Mouse (Mus musculus) urinary bladder, postnatal 10 days (tissue): ENCODE data around the gene Ctxn1.
"Not testable (repeated sequence)": the region's sequence is repeated elsewhere in the genome, so short reads cannot be mapped to it uniquely, and the experiment has no call there.

Experiments used
- DNase-seq: peaks from one replicate; pipeline ENCODE4 v3.0.0; 2022; ENCODE audit warnings: low spot score

Ctxn1 gene

DNA sequence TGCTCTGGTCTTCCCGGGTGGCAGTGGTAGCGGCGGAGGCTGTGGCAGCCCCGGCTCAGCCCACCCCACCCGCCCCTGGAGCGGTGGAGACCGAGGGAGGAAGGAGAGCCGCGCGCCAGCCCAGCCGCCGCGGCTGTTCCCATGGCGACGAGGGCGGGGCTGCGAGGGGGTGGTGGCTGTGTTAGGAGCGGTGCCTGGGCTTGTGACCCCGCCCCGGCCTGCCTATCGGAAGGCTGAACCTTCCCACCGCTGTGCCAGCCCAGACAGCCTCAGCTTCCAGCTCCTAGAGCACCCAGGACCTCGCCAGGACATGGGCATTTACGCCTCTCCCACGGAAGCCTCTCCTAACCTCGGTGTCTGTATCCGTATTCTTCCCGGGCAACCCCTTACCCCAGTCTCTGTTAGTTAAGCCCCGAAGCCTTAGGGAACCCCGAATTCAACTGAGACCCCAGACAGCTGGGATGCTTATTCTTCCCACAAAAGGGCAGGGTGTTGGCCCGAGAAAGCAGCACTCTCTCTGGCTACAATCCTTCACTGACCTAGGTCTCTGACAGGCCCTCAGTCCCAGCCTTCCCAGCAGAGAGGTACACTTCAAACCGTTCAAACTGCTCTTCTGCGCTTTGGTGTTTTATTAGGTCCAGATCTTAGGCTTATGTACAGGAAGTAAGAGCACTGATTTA lies at the start of gene Ctxn1:
Ctxn1 (minus strand) TSS at position 150 of the 680 bp plus-strand sequence.
- peak; percentile 91 for DNase-seq

DNA sequence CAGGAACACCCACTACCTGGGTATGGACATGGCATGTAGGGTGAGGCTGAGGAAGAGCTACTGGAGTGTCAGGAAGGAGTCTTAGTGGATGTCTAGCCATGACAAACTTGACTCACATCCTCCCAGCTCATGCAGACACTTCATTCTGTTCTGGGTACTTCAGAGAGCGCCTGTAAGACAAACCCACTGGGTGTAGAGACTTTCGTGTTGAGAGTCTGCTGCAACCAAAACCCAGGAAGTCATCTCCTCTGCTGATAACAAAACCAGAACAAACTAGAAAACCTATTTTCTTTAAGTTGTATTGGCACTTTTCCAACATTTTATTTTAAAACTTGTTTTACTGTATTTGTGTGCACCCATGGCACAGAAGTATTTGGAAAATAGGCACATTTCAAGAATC lies 46.8 kb upstream of the Ctxn1 start:
- DNase-seq, result no peak

DNA sequence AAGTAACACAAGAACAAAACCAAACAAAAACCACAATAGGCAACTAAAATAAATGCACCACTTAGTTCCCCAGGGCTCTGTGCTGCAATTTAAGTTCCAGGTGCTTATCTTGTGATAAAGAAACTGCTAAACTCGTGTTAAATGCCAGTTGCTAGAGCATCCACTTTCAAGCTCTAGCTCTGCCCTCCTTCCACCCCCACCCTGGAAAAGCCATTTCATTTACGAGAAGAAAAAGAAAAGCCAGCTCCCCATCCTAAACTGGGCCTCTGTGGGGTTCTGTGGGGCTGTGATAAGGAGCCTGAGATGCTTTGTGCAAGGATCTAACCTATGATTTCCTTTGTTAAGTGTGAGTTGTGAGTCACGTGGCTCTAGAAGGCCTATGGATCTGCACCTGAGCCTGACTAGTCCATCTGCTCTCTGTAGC lies 45.1 kb upstream of the Ctxn1 start:
- no peak for DNase-seq

DNA sequence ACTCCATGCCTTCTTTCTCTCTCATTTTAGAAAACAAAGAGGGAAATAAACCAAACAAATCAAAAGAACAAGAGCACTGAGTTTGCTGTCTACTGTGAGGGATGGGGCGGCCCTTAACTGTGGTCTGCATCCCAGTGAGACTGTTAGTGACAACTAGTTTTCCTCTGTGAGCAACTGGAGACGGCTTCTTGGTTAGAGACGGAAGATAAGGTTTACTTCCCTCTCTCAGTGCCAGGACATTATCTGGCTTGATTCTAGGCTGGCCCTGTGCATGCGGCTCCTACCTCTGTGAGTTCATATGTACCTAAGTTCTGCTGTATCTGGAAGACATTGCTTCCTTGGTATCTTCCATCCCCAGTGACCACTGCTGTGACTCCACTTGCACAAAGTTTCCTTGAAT lies 38.7 kb upstream of the Ctxn1 start:
- no peak for DNase-seq

DNA sequence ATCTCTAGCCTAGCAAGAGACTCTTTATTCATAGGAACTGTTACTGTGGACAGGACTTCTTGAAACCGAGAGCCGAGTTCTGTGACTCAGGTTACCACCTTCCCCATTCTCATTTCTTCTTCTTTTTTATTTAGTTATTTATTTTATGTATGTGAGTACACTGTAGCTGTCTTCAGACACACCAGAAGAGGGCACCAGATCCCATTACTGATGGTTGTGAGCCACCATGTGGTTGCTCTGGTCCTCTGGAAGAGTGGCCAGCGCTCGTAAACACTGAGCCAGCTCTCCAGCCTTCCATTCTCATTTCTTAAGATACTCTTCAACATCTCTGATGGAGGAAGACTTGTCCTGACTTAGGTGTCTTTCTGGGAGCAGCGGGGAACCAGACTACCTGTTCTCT lies 33.7 kb upstream of the Ctxn1 start:
- no peak for DNase-seq

DNA sequence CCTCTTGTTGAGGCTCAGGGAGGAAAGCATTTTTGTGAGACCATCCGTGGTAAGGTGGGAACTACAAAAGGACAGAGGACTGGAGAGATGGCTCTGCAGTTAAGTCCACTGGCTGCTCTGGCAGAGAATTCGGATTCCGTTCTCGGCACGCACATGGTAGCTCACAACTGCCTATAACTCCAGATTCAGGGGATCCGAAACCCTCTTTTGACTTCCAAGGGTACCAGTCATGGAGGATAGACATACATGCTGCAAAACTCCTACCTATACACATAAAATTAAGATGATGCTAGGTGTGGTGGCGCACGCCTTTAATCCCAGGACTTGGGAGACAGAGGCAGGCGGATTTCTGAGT lies 17.0 kb upstream of the Ctxn1 start:
- DNase-seq, result no peak

DNA sequence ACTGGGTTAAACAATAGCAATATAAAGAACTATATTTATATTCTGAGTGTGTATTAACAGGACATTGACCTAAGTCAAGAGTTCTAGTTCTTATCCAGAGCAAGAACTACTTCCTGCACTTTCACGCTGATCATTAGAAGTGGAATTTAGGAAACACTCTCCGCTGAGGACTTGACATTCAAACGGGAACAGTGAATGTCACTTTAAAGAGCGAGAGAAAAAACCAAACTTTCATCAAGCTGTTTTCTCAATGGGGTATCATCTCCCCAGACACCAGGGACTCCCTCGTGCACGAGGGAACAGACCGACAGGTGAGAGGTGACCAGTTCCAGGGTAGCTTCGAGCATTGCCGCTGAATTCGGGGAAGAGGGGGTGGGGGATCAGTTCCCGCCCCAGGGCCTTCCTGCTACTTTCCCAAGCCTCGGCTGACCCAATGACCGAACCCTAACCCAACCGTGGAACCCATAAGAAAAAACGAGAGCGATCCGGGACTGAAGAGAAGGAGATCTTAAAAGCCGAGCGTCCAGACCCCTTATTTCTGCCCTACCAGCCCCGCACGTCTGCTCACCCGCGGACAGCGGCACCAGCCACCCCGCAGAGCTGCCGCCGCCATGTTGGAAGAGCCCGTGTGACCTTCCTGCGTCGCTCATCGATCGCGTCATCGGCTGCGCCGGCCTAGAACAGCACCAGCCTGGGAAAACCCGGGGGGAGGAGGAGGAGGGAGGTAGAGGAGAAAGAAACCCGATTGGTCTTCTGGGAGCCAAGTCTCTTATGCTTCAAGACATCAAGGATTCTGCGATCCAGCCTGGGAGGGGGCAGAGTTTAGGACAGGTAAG lies 16.4 kb upstream of the Ctxn1 start, which contains the start of gene Timm44:
Timm44 (minus strand) TSS at position 639 of the 836 bp plus-strand sequence.
- peak; percentile 91 for DNase-seq

DNA sequence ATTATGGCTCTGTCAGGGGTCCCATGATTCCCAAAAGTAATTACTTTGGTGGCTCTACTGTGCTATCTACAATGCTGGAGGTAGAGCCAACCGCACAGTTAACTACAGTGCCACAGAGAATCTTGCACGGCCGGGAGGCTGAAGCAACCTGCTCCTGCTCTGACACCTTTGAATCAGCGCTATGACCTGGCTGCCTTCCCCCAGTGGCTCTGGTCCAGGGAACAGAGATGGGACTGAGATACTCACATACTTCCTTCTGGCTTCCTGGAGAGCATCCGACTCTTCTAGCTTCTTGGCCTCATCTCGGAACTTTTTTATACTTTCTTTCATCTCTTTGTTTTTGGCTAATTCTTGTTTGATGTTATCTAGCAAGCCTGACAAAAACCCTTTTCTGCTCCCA lies 10.5 kb upstream of the Ctxn1 start:
- no peak for DNase-seq

DNA sequence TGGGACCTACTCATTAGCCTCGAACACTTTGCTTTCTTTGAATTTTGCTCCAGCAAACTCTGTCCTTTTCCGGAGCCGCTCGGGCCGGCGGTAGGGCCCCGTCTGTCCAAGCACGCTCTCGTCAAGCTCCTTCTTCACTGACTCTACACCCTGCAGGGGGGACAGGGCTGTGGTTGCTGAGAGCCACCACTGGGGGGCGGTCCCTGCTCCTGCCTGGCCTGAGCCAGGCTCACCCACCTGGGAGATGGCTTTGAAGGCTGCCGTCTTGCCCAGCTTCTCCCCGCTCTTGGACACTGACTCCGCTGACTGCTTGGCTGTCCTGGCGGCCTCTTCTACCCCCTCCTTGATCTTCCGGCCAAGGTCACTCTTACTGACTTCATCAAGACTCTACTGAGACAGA lies 8.6 kb upstream of the Ctxn1 start:
- no peak for DNase-seq

DNA sequence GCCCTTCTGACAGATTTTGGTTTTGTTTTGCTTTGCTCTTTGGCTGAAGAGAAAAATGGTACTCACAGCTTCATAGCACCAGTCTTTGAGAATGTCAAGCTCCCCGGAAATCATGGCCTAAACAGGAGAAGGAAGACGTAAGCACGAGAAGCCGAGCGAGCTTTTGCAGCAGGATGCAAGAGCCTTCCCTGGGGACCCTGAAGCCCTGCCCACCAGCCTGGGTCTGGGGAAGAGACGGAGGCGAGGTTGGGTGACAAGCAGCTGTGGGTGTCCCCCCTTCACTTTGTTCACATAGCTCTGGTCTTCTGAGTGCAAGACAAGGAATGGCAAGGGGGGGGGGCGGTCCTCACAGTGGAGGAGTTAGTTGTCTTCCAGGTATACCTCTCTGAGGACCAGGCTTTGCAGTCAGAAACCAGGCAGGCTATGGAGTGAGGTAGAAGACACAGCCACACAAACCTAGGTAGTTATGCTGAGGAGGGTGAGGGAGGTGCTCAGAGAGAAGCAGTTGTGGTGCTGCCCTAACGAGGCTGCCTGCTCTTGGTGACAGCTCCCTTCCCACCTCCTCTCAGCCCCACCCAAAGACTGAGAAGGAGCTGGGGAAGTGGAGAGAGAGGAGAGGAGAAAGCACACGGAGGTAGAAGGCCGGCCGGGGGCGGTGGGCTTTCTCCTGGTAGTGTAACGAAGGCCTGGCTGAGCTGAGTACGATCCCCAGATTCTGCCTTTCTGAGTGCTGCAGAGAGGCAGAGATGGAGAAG lies 6.3 kb upstream of the Ctxn1 start:
- DNase-seq, result no peak

DNA sequence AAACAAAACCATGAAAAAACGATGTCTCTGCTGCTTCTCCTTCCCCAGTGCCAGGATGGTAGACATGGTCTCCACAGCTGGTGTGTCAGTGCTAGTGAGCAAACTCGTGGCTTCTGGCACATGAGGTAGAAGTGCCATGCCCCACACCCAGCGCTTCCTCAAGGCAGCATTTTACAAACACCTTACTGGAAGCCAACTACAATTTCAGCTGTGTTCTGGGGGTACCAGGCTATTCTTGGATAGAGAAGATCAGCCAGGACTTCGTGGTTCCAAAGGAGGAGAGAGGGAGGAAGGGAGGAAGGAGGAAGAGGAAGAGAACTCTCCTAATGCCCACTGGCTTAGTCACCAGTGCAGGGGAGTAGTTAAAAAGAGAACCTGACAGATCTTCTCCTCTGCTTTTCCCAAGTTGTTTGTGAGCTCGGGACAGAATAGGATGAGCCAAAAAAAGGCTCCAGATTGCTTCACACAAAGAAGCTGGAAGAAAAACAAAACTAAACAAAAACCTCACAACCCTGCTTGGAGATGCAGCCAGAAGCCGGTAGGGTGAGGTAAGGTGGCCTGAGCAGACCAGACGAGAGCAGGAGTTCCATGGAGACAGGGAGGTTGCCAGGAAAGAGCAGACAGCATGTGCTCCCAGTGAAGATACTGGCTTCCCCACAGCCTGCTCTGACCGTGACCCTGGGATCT lies 4.2 kb upstream of the Ctxn1 start:
- DNase-seq, result no peak

DNA sequence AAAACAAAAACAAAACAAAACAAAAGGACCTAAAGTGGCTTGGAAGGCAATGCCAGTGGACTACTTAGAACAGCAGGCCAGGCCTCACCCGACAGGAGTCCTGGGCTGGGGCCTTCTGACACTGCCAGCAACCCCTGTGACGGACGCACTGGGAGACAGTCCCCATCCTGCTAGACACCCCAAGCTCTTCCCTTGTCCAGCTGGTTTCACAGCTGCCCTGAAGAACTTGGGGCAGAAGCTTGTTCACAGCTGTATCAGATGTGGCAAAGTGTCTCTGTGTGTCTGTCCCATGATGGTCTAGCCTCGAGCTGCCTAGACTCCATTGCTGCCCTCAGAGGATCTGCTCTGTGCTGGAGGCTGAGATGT lies 714 bp upstream of the Ctxn1 start:
- no peak for DNase-seq

DNA sequence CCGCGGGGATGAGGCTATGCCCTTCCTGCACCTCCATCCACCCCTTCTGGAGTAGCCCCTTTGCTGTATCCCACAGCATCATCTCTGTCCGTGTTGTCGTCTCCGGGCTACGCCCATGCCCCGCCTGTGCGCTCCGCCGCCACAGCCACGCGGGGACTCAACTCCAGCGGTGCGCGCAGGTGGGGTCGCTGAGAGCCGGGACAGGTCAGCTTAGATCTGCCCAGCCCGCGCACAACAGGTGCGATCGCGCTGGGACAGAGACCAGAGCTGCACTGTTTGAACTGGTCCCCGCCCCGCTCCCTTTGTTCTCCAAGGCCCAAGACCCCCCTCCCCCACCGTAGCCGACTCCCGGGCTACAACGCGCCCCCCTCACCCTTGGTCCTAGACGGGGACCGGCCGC lies 396 bp downstream of the Ctxn1 start:
- DNase-seq, result no peak

DNA sequence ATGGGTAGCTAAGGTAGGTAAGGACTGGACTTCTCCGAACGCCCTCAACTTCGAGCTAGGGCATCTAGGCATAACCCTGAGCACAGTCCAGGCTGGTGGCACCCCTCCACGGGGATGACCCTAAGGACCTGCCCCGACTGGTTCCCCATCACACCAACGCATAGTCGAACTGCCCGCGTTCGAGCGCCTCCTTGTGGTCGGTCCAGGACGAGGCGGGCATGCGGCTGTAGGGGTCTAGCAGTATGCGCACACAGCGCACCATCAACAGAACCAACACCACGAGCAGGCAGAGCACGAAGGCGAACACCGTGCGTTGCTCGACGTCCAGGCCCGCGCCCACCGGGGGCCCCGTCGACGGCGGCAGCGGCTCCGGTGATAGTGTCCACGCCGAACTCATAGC lies 841 bp downstream of the Ctxn1 start:
- no peak for DNase-seq

DNA sequence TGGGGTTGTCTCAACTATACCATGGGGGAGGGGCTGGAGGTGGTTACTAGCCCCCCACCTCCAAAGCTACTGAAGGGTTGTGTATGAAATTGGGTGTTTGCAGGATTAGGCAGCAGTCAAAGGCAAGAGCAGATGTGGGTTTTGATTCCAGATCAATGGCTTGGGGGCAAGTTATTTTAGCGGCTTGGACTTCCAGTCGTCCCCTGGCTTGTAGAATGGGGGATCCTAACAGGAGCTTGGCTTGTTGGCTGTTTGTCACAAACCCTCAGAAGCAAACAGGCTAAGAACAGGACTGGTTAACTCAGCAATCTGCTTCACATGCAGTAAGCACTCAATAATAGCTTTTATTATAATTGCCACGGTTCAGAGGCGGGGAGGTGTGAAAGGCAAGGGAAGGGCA lies 1.7 kb downstream of the Ctxn1 start:
- DNase-seq, result no peak

DNA sequence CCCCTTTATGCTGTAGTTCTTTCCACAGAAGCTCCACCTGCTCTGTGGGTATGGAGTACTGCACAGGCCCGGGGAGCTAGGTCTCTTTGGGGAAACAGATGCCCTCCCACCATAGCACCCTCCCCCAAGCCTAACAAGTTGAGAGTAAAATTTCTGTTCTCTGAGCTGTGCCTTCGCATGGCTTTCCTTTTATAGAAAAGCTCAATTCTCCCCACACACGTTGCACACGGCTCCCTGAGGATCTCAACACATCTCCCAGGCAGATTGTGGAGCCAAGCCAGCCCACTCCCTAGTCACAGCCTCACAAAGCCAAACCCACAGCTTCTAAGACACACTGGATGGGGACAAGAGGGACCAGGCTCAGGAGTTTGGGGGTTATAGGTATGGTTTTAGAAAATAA lies 2.2 kb downstream of the Ctxn1 start:
- DNase-seq, result no peak

DNA sequence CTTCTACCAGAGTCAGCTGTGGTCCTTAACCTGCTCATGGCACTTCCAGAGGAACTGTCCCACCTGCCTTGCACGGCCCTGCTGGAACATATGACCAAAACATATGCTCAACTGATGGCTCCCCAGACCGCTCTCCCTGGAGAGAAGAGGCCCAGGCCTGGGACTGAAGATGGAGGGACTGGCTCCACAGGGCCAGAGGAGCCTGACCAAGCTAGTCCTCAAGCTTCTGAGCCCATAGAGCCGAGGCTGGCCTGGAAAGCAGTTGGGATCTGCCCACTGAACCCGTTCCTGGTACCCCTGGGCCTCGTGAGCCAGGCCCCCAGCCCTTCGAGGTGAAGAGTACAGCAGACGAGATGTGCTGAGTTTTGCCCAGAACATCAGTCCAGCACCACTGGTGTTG lies 3.6 kb downstream of the Ctxn1 start:
- not testable (repeated sequence) for DNase-seq

DNA sequence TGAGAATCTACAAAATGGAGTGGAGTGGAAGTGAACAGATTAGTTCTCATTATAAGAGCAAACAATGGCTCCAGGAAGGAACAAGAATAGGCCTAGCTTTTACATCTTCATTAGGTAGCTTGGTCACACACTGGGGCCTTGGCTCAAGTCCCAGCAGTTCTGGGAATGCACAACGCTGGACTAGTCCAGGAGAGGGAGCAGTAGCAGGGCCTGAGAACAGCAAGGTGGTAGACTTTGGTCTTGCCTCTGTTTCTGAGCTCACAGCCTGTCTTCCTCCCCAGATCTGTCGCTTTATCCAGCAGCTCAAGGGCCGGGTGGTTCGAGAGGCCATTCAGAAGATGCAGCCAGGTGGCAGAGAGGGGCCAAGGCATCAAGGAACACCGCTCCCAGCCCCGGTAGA lies 5.1 kb downstream of the Ctxn1 start:
- DNase-seq, result no peak

DNA sequence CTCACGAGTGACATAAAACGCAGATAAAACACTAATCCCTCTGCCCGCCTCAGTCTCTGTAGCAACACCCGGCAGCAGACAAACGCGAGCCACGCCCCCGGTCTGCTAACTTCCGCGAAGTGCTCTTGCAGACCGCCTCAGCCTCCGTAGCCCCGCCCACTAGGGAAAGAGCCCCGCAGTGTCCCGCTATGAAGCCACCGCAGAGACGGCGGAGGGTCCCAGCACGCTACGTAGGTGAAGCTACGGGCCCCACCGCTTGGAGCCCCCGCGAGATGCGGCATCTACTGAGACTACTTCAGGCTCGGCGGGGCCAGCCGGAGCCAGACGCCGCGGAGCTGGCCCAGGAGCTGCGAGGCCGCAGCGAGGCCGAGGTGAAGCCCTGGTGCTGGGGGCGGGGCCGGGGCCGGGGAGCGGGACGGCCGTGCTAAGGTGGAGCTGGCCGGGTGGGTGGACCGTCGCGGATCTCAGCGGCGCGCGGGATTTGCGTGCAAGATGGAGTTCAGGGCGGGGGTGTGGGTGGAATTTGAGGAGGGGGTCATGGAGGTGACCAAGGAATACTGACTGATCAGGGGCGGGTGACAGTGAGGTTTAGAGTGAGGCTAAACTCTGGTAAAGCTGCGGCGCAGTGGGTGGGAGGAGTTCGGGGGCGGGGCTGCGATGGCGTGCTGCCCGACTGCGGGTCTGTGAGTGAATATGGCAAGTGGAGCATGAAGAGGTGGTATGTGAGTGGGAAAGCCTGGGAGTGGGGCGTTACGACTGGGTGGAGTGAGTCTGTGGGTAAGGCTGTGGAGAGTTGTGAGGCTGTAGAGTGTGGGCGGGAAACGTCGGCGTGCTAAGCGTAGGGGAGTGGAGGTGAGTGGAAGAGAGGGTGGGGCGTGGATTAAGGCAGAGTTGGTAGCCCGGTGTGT lies 5.9 kb downstream of the Ctxn1 start, which contains the start of gene Snapc2:
Snapc2 (plus strand) TSS at position 147 of the 908 bp plus-strand sequence.
- peak; percentile 83 for DNase-seq

DNA sequence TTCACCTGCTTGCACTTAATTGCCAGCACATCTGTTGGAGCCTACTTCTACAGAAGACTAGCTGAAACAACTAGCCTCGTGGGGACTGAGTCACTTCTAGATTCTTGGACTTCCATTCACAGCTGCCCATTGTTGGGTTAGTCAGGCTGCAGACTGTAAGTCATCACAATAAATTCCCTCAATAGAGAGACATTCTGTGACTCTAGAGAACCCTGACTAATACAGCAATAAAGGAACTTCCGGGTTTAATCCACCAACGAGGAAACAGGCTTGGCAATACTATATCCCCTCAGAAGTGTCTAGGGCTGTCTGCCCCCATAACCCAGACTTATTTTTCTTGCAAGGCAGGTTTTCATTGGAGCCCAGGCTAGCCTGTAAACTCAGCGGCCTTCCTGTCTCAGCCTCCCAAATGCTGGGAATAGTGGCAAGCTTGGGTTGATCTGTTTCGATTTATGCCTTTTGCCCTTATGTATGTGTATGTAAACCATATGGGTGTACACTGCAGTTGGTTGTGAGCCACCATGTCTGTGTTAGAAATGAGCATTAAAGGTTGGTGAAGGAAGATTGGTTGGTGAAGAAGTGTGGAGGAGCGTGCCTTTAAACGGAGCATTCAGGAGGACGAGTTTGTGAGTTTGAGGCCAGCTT lies 6.8 kb downstream of the Ctxn1 start:
- no peak for DNase-seq
